Mouse (Mus musculus): ENCODE data around the gene Mast3.

- TF ChIP-seq CTCF (IDR thresholded peaks at IDR 0.05; ENCODE audit: low read depth) (no peak), EP300 (optimal IDR thresholded peaks at IDR 0.05) (no peak)
Observed at GRCm38 (mm10) chr8:70775227-70775626, 29.6 kb downstream of the Mast3 start.
